In genomic region chr13:93569676-93570075, GRCm38 (mm10) we compare ENCODE assay signal across 23 mouse cellular contexts.
"Had no signal": no experiment of that assay in that cellular context is flagged by ENCODE, and none has a peak within 500 bp of the region (broad histone marks: within the 10 kb centered on the region; RNA-seq: fewer than 3 reads in every experiment).

No protein-coding gene starts in this region.

- H3K27me3 ChIP-seq: kidney, embryonic 15.5 days; limb, embryonic 13.5 days; liver, embryonic 12.5 days; liver, embryonic 15.5 days; lung, embryonic 15.5 days; megakaryocyte, embryonic 14.5 days; midbrain, embryonic 13.5 days; neural tube, embryonic 13.5 days; stomach, embryonic 15.5 days had no signal

- DNase-seq: kidney, postnatal 10 days; kidney, postnatal 36 days; layer of hippocampus, postnatal 36 days; liver; lung, adult 18-20 months; lung, postnatal 10 days; lung, postnatal 36 days; retina, postnatal 1 day; right cerebral cortex, postnatal 25 days; spleen, adult 18-20 months; thymus, postnatal 25 days had no signal

- H3K27ac ChIP-seq: kidney, embryonic 15.5 days; limb, embryonic 10.5 days; limb, embryonic 13.5 days; liver, embryonic 12.5 days; liver, embryonic 15.5 days; lung, embryonic 15.5 days; midbrain, embryonic 10.5 days; midbrain, embryonic 13.5 days; neural tube, embryonic 13.5 days; stomach, embryonic 15.5 days had no signal

- H3K4me1 ChIP-seq: kidney, embryonic 15.5 days; limb, embryonic 13.5 days; liver, embryonic 12.5 days; liver, embryonic 15.5 days; lung, embryonic 15.5 days; megakaryocyte, embryonic 14.5 days; midbrain, embryonic 10.5 days; midbrain, embryonic 13.5 days; neural tube, embryonic 13.5 days; stomach, embryonic 15.5 days had no signal

- H3K4me3 ChIP-seq: kidney, embryonic 15.5 days; limb, embryonic 10.5 days; limb, embryonic 13.5 days; liver, embryonic 12.5 days; liver, embryonic 15.5 days; lung, embryonic 15.5 days; megakaryocyte, embryonic 14.5 days; midbrain, embryonic 10.5 days; midbrain, embryonic 13.5 days; myocyte; neural tube, embryonic 13.5 days; stomach, embryonic 15.5 days had no signal
